Mouse (Mus musculus) cerebellum, adult 9-11 months (tissue): ENCODE data around the gene Sys1.

Experiments
- DNase-seq: peaks from one replicate; pipeline ENCODE4 v3.0.0; 2022

Gene Sys1

DNA sequence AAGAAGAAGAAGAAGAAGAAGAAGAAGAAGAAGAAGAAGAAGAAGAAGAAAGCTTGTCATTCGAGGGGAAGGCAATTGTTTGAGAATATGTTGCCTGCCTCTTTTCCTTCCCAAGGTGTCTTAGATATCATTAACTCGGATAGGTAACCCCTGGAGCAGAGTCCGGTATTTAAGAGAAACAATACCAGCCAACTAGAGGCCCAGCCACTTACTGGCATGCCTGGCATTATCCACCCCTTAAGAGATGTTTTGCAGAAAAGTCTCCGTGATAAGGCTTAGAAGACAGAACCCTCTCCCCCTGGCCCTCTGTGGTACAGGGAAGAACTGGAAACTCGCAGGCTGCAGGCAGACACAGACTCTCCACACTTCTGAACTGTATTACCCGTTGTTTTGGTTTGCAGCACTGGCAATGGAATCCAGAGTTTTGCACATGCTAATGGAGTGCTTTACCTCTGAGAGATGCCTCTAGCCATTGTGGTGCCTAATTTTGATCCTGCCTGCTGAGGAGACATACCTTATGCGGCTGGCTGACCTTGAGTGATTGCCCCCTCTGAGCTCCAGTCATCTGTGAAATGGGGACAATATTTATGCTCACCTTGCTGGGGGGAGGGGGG lies 2.8 kb upstream of the Sys1 start:
- no peak for DNase-seq

DNA sequence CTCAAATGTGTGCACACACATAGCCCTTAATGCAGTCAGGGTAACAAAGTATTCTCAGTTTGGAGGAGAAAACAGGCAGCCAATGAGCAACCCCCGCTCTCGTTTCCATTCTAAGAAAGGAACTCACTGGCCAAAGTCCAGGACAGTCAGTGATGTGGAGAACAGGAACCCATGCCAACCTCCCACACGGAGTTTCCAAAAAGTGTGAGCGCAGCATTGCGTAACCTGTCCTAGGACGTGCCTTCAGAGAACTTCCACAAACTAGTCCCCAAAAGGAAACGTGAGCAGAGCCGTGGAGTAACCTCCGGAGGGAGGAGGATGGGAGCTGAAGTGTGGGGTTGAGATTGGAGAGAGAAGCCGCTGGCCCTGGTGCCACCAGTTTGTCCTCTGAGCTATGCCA lies 1.9 kb upstream of the Sys1 start:
- DNase-seq: no peak

DNA sequence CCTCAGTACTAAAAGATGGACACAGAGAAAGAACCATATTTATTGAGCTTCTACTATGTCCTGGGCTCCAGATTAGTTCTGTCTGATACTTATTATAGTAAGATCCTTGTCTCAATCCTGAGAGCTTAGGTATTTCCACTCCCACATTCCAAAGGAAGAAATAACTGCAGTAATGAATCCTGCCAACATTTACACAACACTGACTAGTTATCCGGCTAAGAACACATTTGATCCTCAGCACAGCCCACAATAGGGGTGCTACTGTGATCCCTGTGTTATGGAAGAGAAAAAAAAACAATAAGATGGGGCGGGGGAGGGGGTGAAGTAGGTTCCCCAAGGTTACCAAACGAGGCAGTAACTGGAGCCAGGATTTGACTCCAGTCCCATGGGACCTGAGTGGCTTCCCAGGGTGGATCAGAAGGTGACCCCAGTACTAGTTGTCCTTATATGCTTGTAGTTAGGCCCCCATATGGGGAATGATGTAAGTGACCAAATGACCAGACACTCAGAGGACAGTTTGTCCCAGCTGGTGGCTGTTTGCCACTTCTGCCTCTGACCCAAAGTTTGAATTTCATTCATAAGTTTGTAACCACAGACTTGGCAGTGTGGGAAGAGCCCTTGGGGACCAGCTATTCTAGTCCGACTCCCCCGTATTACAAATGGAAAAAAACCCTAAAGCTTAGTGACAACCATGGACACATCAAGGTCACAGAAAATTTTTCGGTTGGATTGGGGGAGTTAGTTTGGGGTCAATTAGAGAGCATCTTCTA lies 1.2 kb upstream of the Sys1 start:
- DNase-seq: no peak

DNA sequence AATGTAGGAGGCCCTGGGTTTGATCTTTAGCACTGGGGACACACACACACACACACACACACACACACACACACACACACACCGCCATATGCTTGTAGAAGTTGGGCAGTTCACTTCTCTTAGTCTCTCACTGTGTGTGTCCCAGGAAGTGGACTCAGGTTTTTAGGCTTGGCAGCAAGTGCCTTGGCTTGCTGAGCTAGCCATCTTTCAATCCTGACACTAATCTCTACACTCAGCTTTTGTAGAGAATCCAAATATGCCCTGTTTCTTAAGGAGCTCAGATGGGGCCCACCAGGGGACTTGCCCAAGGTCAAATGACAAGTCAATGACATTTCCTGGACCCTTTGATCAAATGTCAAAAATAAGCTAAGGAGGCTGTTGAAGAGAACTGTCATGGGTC lies 351 bp upstream of the Sys1 start:
- DNase-seq: no peak

DNA sequence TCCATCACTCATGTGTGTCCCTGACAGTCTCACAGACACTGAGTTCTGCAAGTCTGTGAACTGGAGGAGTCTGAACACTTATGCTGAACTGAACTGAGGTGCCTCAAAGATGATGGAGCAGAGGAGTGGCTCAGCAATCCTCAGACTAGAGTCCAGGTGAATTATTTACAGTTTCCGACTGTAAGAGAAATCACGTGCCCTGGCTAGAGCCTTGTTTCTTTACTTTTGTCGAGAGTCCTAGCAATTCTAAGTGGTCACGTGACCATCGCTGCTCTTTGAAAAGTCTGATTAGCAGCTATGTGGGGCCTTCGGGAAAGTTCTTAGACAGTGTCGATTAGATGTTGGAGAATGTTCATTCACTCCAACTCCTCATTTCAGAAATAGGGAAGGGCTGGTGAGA lies 1.2 kb downstream of the Sys1 start:
- DNase-seq: no peak

DNA sequence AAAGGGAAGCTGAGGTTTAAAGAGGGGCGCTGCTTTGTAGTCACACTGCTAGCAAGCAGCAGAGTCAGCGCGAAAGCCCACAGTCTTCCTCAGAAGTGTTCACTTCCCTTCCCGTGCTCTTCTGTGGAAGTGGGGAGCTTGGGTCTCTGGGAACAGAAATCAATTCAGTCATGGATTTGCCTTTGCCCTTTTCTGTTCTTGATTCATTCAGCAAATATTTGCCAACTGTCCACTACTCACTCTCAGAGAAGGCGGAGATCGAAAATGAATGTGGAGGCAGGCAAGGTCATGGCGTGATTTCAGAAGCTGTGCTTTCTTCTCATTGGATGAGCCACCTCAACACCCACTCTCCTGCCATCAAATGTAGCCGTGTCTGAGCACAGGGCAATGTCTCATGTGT lies 1.8 kb downstream of the Sys1 start:
- no peak for DNase-seq

DNA sequence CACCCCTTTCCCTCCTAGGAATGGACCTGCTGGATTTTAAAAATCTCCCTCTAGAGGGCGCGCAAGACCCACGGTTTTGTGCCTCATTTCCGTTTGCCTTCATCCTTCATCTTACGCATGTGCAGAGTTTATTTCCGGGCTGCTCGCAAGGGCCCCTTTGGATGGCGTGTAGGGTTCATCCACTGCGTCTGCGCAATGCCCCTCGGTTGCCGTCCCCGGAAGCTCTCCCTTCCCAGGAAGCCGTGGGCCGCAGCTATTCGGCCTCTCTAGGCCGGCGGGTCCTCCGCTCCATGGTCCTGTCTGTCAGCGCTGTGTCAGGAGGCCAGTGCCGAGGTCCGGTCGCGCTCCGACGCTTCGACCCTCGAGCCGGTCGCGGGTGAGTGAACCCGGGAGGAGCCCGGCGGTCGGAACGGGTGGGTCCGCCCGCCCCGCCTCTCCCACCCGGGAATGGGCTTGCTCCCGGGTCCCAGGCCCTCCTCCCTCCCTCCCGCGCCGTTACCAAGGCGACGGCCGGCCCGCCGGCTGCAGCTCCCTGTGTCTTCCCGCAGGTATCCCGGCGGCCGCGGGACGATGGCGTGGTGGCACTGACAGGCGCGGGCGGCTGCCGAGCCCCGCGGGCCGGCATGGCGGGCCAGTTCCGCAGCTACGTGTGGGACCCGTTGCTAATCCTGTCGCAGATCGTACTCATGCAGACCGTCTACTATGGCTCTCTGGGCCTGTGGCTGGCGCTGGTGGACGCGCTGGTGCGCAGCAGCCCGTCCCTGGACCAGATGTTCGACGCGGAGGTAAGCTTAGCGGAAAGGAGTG lies 4.2 kb downstream of the Sys1 start, which contains the start of gene Gm20458:
Gene Gm20458, plus strand, starts transcription at position 223 of the 807 bp plus-strand sequence.
- peak; percentile 99 for DNase-seq

DNA sequence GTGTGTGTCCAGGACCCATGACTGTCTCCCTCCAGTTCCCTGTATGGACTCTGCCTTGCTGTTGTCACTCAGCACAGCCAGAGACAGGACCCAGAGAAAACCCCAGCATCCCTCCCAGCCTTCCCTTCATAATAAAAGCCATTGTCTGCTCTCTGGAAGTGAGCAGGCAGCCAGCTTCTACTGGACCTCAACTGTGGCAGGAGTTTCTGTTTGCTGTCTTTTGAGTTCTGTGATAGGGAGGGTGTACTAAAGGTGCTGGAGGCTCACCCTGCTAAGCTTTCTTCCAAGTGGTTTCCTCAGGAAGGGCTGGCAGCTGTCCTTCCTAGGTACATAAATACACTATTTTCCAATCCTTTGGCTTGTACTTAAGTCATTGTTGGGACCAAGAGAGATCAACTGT lies 8.4 kb downstream of the Sys1 start:
- no peak for DNase-seq

DNA sequence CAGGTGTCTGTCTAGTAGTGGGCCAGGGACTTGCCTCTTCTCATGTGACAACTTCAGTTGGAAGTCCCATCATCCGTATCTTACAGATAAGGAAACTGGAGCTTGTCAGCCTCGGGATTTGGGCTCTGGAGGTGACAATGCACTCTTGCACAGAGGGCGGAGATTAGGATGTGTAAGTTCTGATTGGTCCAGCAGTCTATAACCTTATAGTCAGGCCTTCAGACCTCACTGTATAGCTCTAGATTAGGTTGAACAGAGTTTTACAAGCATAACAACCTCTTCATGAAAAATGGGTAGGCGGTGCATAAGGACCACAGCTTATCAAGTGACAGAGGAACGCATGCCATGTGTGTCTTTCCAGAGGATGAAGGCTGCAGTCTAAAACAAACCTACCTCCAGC lies 10.0 kb downstream of the Sys1 start:
- DNase-seq: no peak

DNA sequence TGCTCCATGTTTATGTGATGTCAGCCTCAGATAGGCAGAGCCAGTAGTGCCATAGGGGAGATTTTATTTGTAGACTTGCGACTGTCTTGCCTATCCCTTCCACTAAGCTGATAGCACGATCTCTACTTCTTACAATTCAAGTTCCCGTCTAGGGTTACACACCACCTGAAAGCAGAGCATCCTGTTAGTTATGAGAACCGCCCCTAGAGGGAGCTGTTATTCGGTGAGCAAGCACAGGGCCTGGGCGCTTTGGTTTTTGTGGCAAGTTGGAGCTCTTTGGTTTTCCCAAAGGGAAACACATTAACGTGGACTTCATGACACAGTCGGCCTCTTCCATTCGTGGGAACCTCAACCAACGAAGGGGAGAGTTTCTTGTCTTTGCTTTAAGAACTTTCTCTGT lies 13.5 kb downstream of the Sys1 start:
- no peak for DNase-seq

DNA sequence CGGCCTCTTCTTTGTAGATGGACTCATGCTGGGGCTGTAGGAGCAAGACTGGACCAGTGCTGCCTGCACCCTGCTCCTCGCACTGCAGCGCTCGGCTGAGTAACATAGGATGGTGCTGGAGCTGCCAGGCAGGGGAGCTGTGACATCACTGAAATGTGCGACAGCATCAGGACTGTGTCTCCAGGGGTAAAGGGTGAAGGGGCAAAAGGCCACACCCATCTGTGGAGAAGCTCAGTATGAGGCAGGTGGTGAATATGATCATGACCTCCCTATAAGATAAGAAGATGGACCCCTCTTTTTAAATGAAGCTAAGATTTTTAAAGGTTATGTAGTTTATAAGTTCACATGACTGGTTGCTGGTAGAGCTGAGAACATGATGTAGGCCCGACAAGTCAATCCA lies 16.9 kb downstream of the Sys1 start, which contains the start of gene Trp53tg5:
Gene Trp53tg5, minus strand, starts transcription at position 101 of the 400 bp plus-strand sequence.
- DNase-seq: no peak

DNA sequence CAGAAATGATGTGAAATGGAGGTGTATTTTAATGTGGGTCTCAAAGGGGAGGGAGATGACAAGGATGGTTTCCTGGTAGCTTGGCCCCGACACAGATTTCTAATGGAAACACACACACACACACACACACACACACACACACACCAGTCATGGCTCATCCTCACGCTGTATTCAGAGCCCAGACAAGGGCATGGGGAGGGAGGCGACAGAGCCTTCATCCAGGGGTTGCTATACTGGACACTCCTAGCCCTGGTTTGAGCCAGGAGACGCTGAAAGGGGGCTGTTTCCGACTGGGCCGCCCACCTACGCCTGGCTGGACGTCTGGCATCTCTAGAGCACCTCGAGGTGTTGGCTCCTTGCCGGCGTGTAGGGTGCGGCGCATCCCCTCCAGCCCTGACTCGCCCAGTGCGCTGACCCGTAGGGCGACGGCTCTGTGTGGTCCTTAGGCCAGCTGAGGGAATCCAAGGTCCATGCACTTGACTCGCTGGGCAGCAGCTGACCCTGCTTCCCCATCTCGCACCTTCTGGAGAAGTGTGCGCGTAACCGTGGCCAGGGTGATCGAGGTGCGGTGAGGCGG lies 29.0 kb downstream of the Sys1 start, which contains the start of gene Dbndd2:
Gene Dbndd2, plus strand, starts transcription at position 426 of the 577 bp plus-strand sequence.
- DNase-seq: no peak

DNA sequence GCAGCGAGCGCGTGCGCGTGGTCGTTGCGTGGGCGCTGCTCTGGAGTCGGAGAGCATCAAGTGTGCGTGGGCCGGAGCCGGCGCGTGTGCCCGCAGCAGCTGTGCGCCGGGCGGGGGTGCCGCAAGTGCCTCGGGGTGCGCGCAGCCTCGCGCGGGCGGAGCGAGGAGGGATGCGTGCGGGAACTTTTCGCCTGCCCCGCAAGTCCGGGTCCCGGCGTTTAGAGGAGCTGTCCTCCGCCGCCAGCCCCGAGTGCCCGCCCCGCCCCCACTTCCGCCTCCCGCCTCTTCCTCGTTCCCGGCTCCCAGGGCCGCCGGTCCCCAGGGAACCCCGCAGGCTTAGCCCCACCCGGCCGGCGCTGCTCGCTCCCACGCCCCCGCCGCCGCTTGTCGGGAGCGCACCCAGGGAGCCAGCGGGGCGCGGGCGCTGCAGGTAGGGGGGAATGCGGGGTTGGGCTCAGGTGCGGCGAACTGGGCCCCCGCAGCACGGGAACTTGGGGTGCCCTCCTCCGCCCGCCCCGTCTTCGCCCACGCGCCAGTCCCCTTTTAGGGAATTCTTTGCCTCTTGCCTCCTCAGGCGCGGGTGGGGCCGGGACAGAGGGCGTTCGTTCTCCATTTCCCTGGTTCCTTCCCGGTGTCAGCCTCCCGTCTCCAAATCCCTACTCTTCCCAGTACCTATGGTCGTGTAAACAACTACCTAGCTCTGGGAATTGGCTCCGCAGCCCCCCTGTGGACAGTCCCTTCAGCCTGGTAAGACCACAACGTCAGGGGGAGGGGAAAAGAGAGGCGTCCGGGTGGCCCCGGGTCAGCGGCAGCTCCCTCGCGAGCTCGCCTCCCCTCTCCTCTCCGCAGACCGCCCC lies 29.7 kb downstream of the Sys1 start:
- peak; percentile 87 for DNase-seq

DNA sequence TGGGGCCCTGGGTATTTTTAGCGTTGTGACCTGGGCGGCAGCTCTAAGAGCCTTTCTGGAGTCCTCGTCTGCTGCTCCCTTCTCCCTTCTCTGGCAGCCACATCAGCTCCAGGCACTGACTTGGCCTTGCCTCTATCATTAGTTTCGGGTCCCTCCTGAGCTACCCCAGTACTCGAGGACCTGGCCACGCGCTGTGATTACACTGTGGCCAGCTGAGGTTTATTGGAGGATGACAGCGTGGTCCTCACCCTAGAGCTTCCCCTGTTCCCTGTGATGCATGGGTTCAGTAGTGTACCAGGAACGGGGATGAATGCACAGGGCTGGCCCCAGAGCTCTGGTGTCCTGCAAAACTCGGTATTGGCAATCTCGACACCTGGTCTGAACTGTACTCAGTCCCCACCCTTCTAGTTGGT lies 30.4 kb downstream of the Sys1 start:
- DNase-seq: no peak

DNA sequence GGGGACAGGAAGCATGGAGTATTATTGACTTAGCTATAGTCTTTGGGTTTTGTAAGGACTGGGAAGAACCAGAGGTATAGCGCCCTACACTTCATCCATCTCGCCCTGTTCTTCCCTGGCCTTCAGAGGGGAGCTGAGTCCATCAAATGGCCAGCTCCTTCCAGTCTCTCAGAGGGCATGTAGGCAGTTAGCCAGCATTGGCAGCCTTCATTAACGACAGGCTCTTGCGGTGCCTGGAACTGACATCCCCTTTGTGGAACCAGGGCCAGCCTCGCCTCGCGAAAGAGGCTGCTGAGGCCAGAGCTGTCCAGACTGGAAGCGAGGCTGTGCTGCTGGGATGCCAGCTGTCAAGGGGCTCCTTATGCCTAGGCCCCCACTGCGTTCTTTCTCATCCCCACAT lies 31.0 kb downstream of the Sys1 start:
- DNase-seq: peak; percentile 85

DNA sequence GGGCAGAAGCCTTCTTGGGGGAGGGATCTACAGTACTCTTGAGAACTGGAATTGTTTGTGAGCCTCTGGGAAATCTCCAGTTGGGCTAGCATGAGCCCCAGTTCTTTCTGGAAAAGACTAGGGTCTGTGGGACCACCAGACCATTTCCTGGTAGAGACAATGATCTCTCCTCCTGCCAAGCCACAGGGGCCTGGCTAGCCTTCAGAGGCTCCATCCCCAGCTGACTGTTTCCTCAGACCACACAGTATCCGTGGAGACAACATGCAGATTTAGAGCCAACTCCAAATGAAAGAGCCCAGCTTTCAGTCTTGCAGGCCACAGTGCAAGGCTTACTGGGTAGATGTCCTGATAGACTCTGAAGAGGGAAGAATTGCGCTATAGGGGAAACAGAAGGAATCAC lies 37.4 kb downstream of the Sys1 start:
- DNase-seq: peak; percentile 45

DNA sequence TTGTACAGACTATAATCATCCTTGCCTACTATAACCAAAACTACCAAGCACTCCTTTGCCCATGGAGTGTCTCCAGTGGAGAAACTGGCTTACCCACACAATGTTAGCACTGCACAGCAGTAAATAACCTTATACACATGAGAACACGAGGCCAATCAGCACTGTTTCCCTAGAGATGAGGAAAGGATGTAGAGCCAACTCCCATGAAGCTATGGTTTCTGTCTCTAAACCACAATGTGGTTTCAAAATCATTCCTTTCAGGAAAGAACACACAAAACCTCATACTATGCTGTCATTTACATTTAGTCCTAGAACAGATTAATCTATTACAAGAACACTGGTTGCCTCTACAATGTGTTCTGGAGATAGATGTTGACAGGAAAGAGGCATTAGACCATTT lies 39.6 kb downstream of the Sys1 start:
- DNase-seq: no peak

DNA sequence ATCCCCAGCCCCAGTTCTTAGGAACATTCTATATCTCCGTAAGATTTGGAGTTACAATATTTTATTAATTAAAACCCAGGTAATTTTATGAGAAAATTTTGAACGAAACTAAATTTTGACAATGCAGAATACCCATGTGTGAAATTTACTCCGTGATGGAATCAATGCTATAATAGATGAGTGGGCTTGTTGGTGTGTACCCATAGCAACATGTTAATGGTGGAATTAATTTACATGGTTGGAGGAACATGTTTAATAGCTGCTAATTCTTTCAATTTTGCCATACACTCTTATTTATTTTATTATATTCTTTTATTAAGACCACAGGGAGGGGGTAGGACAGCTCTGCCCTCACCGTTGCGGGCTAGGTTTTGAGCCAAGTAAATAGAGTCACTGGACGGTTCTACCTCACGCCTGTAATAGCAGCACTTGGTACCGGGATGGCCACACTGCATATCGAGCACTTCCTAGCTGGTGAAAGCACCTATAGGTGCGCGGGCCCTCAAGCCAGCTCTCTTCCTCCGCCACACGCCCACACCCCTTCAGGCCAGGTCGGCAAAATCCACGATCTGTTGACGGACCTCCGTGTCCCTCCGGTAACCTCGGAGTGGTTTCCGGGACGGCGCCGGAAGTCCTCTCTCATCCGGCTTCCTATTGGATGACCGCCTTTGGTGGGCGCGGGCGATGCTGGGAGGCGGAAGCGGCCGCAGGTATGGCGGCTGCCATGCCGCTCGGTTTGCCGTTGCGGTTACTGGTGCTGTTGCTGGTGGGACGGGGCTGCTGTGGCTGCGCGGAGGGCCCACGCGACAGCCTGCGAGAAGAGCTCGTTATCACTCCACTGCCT lies 40.3 kb downstream of the Sys1 start, which contains the start of gene Pigt:
Gene Pigt, plus strand, starts transcription at position 674 of the 844 bp plus-strand sequence.
- DNase-seq: peak; percentile 89

DNA sequence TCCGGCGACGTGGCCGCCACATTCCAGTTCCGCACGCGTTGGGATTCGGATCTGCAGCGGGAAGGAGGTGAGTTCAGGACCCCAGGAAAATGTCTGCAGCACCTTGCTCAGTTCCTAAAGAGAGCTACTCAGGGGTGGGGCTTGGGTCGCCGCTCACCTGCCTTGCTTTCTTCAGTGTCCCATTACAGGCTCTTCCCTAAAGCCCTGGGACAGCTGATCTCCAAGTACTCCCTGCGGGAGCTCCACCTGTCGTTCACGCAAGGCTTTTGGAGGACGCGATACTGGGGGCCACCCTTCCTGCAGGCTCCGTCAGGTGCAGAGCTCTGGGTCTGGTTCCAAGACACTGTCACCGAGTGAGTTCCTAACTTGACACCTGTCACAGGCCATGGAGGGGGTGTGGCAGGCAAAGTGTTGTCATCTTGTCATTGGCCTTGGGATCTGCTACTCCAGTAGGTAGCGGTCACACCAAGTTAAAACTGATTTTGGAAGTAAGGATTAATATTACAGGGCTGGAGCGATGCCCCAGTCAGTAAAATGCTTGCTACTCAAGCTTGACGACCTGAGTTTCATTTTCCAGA lies 41.0 kb downstream of the Sys1 start:
- peak; percentile 55 for DNase-seq

DNA sequence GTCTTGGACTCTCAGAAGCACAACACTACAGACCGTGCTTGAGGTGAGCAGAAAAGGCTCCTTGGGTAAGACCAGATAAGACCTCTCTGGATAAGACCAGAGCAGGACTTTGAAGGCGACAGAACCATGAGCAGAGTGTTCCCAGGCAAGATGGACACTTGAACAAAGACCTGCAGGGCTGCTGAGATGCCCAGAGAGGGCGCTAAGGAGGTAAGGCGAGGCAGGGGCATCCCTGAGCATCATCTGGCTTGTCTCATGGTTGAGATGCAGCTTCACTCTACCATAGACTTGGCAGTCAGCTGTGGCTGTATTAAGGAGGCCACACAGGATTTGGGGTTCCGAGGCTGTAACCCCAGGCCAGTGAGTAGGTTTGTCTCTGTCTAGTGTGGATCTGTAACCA lies 42.6 kb downstream of the Sys1 start:
- no peak for DNase-seq

DNA sequence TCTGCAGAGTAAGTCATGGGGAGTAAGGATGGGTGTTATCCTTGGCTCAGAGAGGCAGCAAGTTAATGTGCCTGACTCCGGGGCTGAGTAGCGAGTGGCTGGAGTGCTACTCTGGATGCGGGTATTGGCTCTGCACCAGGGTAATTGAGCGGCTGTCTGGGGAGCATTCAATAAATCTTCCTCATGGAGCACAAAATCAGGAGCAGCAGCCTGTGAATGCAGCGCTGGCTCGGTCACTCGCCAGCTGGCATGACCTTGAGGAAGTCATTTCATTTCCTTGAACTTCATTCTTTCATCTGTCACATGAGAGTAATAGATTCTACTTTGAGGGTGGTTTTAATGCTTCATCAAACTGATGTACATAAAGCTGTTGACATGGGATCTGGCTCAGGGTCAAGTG lies 43.7 kb downstream of the Sys1 start:
- no peak for DNase-seq
